Mouse (Mus musculus) kidney, postnatal 36 days (tissue): Measurements from ENCODE around the gene S100a8.

Source experiments
- DNase-seq, 2 experiments: peaks; one replicate each; pipeline ENCODE4 v3.0.0; 2021 to 2022; ENCODE audit warnings: mixed read lengths in 2 of 2

Gene S100a8

DNA sequence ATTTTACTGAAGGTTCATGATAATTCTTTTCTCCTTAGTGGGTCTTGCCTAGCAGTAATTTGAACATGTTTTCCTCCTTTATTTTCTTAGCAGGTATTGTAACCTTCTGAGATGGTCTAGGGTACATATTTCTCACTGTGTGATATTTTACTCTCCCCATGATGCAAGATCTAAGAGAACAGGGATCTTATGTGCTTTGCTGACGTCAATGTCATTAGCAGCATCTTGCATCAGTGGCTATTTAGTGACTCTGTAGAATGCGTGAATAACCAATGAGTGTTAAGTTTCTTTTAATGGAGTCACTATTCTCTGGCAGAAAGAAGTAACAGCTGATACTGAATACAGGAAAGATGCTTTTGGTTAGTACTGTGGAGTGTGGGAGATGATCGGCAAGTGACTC is 15.2 kb downstream of the S100a8 start:
- DNase-seq = no peak

DNA sequence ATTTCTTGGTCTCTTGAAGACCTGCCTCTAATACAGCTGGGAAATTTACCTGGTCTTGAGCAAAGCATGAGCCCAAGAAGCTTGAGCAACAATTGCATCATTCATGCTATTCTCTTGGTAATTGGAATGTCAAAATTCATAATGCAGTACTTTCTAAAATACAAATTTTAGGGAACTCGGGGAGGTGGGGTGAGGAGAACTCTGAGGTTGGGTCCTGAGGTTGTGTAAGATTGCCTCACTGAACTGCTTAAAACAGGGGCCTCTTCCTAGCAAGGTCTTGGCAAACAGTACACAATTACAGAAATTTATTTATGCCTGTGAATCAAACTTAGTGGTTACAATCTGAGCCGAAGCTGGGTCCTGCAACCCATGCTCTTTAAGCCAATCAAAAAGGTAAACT is 18.1 kb downstream of the S100a8 start:
- DNase-seq = no peak

DNA sequence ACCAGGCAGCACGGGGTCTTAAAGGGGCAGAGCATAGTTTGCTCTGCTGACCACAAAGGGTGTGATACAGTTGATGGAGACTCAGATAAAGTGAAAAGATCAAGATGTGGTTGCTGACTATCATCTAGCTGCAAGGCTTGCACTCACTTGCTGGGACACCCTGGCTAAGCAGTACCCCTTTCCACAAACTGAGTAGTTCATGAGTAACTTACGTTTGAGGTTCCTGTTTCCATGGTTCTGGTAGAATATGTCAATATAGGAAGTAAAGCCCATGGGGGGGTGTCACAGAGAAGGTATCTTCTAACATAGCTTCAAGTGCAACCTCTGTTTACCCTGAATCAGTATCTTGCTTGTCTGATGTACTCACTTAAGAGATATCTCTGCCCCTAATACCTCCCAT is 24.7 kb downstream of the S100a8 start:
- no peak for DNase-seq

DNA sequence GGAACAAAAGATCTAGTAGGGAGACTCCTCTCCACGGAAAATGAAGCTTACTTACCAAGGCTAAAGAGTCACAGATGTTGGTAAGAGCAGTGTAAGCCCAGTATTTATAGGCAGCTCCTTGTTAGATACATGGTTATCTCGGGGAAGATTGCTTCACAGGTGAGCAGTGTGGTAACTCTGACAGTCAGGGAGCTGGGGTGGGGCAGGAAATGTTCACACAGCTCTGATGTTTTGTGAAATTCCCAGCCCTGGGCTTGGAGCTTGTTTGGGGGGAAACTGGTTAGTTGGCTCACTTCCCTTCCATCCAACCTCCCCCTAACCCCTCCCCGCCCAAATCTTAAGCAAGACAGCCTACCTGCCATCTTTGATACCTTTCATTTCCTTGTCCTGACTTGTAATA is 26.8 kb downstream of the S100a8 start, which contains the start of gene S100a9:
Gene S100a9 (minus strand): TSS at position 109 of the 400 bp plus-strand sequence.
- DNase-seq = no peak

DNA sequence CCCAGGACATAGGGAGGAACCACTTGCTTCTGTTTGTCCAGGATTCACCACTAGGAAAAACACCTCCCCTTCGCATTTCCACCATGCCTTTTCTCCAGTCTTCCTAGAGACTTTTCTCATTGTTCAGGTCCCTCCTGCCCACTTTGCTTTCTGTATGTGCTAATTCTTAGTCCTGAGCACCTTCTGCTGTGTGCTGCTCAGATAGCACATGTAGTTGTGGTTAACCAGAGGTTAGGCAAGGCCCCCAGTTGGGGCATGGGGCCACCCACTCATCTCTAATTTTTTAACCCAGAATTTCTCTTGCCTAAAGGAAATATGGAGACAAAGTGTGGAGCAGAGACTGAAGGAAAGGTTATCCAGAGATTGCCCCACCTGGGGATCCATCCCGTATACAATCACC is 33.5 kb downstream of the S100a8 start:
- DNase-seq = no peak

DNA sequence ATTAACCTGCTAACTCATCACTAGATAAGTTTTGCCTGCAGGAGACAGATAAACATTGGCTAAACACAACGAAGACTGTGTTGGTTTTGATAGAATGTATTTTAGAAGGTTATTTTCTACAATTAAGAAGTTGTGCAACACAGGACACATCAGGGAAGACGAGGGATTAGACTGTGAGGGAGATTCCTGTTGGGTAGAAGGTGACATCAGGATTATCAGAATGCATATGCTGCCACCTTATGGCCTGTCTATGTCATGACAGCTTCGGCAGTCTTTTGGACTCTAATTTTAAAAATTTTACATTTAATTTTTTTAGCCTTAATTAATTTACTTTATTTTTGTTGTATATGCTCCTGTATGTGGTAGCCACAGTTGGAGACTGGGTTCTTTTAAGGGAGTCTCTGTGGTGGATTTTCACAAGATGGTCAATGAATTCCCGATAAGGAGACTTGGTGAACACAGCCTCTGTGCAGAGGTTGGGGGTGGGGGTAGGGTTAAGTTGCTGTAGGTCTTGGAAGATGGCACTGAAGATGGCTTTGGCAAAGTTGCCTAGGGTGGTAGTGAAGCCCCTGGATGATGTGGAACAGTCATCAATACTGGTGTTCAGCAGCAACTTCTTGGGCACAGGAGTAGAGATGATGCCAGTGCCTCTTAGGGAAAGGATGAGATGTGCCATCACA is 39.9 kb downstream of the S100a8 start:
- DNase-seq = peak; percentile 3 to 49

DNA sequence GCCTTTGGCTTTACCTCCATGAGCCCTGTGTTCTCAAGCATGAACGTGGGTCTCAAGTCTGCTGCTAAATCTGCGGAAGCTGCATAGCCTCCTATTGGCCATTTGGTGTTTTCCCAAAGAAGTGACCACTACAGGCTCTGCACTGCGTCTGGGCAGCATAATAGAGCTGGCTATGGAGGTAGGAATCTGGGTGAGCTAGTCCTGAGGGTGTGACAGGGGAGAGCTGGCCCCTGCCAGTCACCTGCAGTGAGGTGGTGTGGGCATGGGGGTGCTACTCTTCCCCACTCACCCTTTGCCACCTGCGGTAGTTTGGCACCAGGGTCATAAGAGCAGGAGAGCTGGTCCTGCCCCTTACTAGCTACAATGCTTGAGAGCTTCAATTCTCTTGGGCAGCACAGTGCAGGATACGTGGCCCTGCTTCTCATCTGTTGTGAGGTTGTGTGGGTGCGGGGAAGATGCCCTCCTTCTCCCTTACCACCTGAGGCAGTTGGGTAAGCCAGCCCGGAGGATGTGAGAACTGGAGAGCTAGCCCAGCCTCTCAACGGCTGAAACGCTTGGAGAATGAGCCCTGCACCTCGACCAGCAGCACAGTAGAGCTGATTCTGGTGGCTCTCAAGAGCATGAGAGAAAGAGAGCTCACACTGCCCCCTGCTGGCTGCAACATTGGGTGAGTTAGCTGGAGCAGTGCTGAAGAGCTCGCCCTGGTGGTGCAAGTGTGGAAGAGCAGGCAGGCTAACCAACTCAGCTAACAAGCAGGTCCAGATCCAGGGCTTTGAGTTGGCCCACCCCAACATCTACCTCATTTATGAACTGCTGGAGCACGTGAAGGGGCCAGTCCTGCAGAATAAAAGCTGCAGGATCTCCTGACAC is 41.0 kb downstream of the S100a8 start:
- peak; percentile 80 to 96 for DNase-seq
